Mouse (Mus musculus): ENCODE measurements at regions not wholly inside any gene's neighbourhood (a gene's known extent, or its start where the extent isn't known, plus 50 kb on each side); places are given as distances from the start of the nearest gene placed in this dataset.

DNA sequence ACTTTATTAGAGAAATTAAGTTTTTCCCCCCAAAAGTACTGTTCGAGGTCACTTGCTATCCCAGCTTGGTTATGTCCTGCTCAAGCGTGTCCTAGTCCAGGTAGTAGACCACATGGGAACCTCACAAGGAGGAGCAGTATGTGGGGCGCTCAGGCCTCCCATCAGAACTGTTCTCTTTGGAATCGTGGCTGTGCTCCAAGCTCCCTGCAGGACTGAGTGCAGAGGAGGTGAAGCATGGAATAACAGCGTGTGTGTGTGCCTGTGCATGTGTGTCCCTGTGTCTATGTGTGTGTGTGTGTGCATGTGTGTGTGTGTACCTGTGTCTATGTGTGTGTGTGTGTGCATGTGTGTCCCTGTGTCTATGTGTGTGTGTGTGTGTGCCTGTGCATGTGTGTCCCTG, 137.6 kb upstream of the Dnajc24 start:
- no peak for TF ChIP-seq CTCF (IDR thresholded peaks at IDR 0.05; ENCODE audit: insufficient read depth, low read length)
- no peak for TF ChIP-seq POLR2A (IDR thresholded peaks at IDR 0.05; ENCODE audit: borderline replicate concordance, extremely low read depth, low read depth, low read length)

All from lung, adult 2 months (tissue).